Mouse (Mus musculus) central nervous system, embryonic 11.5 days (tissue): ENCODE data around the gene Hnrnpk. TPM values are rescaled to one million over a fixed set of nuclear protein-coding genes. Genes with fewer than 3 reads are reported as not detected.

Source experiments
- polyA plus RNA-seq: library from polyadenylated mRNA; depleted of rRNA; stranded (reverse); fragments of >200 nt; gene quantifications from 2 replicates; pipeline ENCODE4 v1.2.3, GENCODE M21; 2012; rRNA removed

Hnrnpk gene
- 1,299 and 2,632 TPM in 2 replicates for polyA plus RNA-seq

DNA sequence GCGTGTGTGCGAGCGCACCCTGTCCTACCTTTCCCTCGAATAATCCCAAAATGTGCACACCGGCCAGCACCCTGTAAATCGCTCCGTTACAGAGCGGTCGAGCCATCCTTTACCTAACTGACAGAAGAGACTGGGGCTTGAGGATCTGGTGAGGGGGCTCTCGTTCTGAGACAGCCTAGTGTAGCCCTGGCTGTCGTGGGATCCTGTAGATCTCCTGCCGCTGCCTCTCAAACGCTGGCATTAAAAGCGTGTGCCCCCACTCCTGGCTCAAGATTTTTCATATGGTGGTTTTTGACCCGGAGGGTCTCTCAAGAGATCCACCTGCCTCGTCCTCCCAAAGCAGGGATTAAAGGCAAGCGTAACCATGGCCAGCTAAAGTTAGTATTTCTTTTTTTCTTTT, at the start of gene Hnrnpk:
Gene Hnrnpk (minus strand): TSS at position 101 of the 400 bp plus-strand sequence.

DNA sequence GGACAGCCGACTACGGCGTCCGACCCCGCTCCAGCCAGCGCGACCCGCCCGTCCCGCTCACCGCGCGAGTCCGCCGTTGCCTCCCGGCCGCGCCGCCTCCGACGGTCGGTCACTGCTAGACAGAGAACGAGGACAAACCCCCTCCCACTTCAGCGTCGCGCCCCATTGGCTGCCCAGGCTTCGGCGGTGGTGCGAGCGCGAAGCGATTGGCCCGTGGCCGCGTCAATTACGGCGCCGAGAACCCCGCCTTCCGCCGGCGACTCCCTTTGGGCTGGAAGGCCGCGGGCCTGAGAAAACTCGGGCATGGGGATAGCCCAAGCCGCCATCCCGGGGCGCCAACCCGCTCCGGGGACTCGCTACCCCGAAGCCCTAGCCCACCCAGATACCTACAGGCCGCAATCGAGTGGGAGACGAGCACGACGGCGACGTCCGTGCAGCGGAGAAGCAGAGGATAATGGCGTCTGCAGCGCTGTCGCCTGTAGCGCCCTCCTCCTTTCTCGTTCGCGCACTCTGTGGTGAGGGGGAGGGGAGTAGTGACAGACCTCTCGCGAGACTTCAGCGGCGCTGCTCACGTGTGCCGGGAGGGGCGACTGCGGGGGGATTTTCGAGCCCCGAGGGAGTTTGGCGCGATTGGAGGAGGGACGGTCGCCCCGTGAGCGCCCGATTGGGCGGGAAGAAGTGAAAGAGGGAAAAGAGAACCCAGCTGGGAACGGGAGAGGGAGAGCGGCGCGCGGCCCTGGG, 970 bp downstream of the Hnrnpk start, which contains the start of gene Rmi1:
Gene Rmi1 (plus strand): TSS at position 246 of the 741 bp plus-strand sequence.

DNA sequence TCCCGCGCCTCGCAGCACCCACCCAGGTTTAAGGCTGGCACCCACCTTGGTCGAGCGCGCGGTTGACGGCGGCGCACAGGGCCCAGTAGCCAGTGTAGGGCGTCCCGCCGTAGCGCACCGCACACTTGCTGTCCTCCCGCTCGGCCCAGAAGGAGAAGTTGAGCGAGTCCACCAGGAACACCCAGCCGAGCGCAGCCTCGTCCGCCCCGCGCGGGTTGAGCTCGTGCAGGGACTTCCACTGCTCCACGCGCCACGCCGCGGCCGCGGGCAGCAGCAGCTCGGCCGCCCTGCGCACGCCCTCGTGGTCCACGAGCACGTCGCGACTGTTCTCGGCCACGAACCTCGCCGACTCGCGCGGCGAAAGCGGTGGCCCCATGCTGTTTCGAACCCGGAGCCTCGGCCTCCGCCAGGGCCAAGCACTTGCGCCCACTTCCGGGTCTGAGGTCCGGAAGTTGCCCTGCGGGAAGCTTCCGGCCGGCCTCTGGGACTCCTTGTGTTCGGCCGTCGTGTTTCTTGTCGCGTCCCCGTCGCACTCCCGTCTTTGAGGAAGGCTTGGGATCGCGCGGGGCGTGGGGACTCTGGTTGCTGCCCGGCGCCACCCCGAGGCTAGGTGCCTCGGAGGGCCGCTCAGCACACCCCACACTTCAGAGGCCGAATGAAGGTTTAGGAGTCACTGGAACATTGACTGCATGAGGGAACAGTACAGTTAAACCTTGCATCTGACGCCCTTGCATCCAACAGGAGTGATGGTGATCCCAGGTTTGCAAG, 18.2 kb downstream of the Hnrnpk start, which contains the start of gene 2210016F16Rik:
Gene 2210016F16Rik (minus strand): TSS at position 447 of the 768 bp plus-strand sequence.

DNA sequence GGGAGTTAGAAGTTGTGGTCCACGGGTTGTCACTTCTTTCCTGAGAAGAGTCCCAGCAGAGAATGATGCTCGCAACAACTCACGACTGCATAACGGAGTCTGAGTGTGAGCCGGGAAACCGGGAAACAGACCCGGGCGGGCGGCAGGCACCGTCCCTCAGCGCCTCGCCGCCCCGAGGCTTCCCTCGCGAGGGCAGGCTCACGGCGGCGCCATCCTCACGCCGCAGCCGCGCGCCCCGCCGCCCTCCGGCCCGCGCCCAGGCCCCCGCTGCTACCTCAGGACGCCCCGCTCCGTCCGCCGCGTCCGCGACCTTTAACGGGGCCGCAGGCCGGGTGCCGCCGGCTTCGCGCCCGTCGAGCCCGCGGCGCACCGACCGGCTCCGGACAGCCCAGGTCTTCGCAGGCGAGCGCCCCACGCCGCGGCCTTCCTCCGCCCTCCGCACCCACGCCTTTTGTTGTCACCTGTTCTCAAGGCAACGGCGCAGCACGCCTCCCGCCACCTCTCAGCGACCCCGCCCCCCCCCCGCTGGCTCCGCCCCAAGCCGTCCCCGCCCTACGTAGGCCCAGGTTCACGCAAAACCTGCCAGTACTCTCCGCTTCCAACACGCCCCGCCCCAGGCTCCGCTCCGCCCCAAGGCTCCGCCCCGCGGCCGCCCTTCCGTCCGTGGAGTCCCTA, 44.4 kb downstream of the Hnrnpk start, which contains the start of gene Kif27:
Gene Kif27 (minus strand): TSS at position 494 of the 675 bp plus-strand sequence.

Other genes starting within 250 kb of the Hnrnpk start
- gene Idnk, start 245.7 kb downstream of the Hnrnpk start, polyA plus RNA-seq = 26.0 and 52.7 TPM in 2 replicates
- 58.6 and 88.6 TPM in 2 replicates for gene Ubqln1, start 187.7 kb downstream of the Hnrnpk start, polyA plus RNA-seq
- 37.1 and 44.9 TPM in 2 replicates for gene Gkap1, start 127.6 kb downstream of the Hnrnpk start, polyA plus RNA-seq
- 1.3 and 4.7 TPM in 2 replicates for gene Kif27, start 44.2 kb downstream of the Hnrnpk start, polyA plus RNA-seq
- gene 2210016F16Rik, start 18.1 kb downstream of the Hnrnpk start, polyA plus RNA-seq = 15.5 and 27.3 TPM in 2 replicates
- gene Rmi1, start 1.1 kb downstream of the Hnrnpk start, polyA plus RNA-seq = 17.9 and 20.3 TPM in 2 replicates
- gene Slc28a3, start 207.5 kb upstream of the Hnrnpk start, polyA plus RNA-seq = 0.04 TPM in 1 of 2 replicates, not detected in the other